Mouse (Mus musculus) CH12.LX (cell line): ENCODE measurements at regions not wholly inside any gene's neighbourhood (a gene's known extent, or its start where the extent isn't known, plus 50 kb on each side); places are given as distances from the start of the nearest gene placed in this dataset.

Experiments
- DNase-seq: peaks from one replicate; pipeline ENCODE4 v3.0.0-alpha.2; 2013; ENCODE audit errors: extremely low read depth
- H3K27ac ChIP-seq: 2 replicates; pipeline ENCODE4 v1.5.1; 2012; ENCODE audit warnings: low read depth, mild to moderate bottlenecking, control low read depth, moderate library complexity; ENCODE audit not compliant: insufficient read depth
- H3K27me3 ChIP-seq: replicated peaks from 2 replicates; pipeline ENCODE3; 2012; ENCODE audit warnings: inconsistent platforms
- H3K36me3 ChIP-seq, 2 experiments: replicated peaks in 1 of 2; 2 replicates each; pipeline versions ENCODE3 to v1.6.1; 2012; ENCODE audit warnings: inconsistent platforms in 1 of 2, low read length in 1 of 2, mild to moderate bottlenecking in 1 of 2, mixed read lengths in 1 of 2, moderate library complexity in 1 of 2; ENCODE audit not compliant: control insufficient read depth in 1 of 2, insufficient read depth in 1 of 2
- H3K4me1 ChIP-seq, 2 experiments: 2 replicates each; pipeline ENCODE4 v1.6.1; 2012; ENCODE audit warnings: inconsistent platforms in 1 of 2, moderate library complexity in 1 of 2; ENCODE audit not compliant: insufficient read depth in 2 of 2, control insufficient read depth in 1 of 2
- H3K4me2 ChIP-seq: 2 replicates; pipeline ENCODE4 v1.6.1; 2012; ENCODE audit warnings: low read depth, mild to moderate bottlenecking, control low read depth; ENCODE audit not compliant: poor library complexity, insufficient read depth, severe bottlenecking
- H3K4me3 ChIP-seq, 3 experiments: fragments of 150-350 bp in 1 of 3; sonication (generic) in 1 of 3; replicated peaks in 1 of 3; 2 replicates each; pipeline versions ENCODE3 to v1.5.1; 2011 to 2012; ENCODE audit warnings: low read depth in 2 of 3, low read length in 2 of 3, mild to moderate bottlenecking in 2 of 3, moderate library complexity in 2 of 3, control low read depth in 1 of 3, improper control_type of control experiment in 1 of 3, inconsistent platforms in 1 of 3, mixed read lengths in 1 of 3; ENCODE audit not compliant: poor library complexity in 1 of 3
- H3K79me2 ChIP-seq: replicated peaks from 2 replicates; pipeline ENCODE4 v1.6.1; 2012; ENCODE audit warnings: mild to moderate bottlenecking, moderate library complexity; ENCODE audit not compliant: control insufficient read depth, poor library complexity, insufficient read depth, severe bottlenecking; ENCODE audit errors: extremely low read depth
- H3K9ac ChIP-seq: 2 replicates; pipeline ENCODE4 v1.6.1; 2012; ENCODE audit warnings: low read depth, mild to moderate bottlenecking, control low read depth, moderate library complexity; ENCODE audit not compliant: insufficient read depth
- H3K9me3 ChIP-seq: replicated peaks from 2 replicates; pipeline ENCODE3; 2012; ENCODE audit warnings: low read length, inconsistent platforms, mixed read lengths
- BHLHE40 ChIP-seq: IDR thresholded peaks from 2 replicates; pipeline ENCODE4 v1.6.1; 2011; ENCODE audit warnings: mild to moderate bottlenecking, low read depth, low read length, improper control_type of control experiment
- CTCF ChIP-seq, 2 experiments: IDR thresholded peaks in 1 of 2; conservative IDR thresholded peaks in 1 of 2; 2 replicates each; pipeline ENCODE4 v1.5.1; 2011 to 2012; ENCODE audit warnings: low read depth in 2 of 2, low read length in 2 of 2, improper control_type of control experiment in 1 of 2, inconsistent platforms in 1 of 2, mild to moderate bottlenecking in 1 of 2, moderate library complexity in 1 of 2
- E2F4 ChIP-seq: IDR thresholded peaks from 2 replicates; pipeline ENCODE4 v1.6.1; 2011; ENCODE audit warnings: low read depth, low read length, improper control_type of control experiment; ENCODE audit not compliant: insufficient replicate concordance
- ELF1 ChIP-seq: IDR thresholded peaks from 2 replicates; pipeline ENCODE4 v1.6.1; 2014; ENCODE audit warnings: low read depth, mild to moderate bottlenecking, inconsistent platforms, low read length, improper control_type of control experiment
- EP300 ChIP-seq: IDR thresholded peaks from 2 replicates; pipeline ENCODE4 v1.6.1; 2011; ENCODE audit warnings: low read length, improper control_type of control experiment
- HCFC1 ChIP-seq: IDR thresholded peaks from 2 replicates; pipeline ENCODE4 v1.6.1; 2012; ENCODE audit warnings: low read depth, mild to moderate bottlenecking, inconsistent platforms, low read length, improper control_type of control experiment
- IRF4 ChIP-seq: IDR thresholded peaks from 2 replicates; pipeline ENCODE4 v1.6.1; 2014; ENCODE audit warnings: low read depth, mild to moderate bottlenecking, inconsistent platforms, low read length, improper control_type of control experiment
- JUND ChIP-seq: conservative IDR thresholded peaks from 2 replicates; pipeline ENCODE4 v1.6.1; 2011; ENCODE audit warnings: low read depth, low read length, improper control_type of control experiment
- KAT2A ChIP-seq: IDR thresholded peaks from 2 replicates; pipeline ENCODE4 v1.6.1; 2012; ENCODE audit warnings: low read length, improper control_type of control experiment, inconsistent platforms; ENCODE audit not compliant: insufficient replicate concordance
- MAFK ChIP-seq: IDR thresholded peaks from 2 replicates; pipeline ENCODE4 v1.6.1; 2011; ENCODE audit warnings: low read length, improper control_type of control experiment; ENCODE audit not compliant: insufficient replicate concordance
- MAX ChIP-seq: IDR thresholded peaks from 2 replicates; pipeline ENCODE4 v1.6.1; 2011; ENCODE audit warnings: low read length, improper control_type of control experiment
- MEF2A ChIP-seq: IDR thresholded peaks from 2 replicates; pipeline ENCODE4 v1.6.1; 2014; ENCODE audit warnings: low read depth, mild to moderate bottlenecking, inconsistent platforms, low read length, improper control_type of control experiment, borderline replicate concordance
- MXI1 ChIP-seq: IDR thresholded peaks from 2 replicates; pipeline ENCODE4 v1.6.1; 2011; ENCODE audit warnings: mild to moderate bottlenecking, low read depth, low read length, improper control_type of control experiment
- MYC ChIP-seq: IDR thresholded peaks from 2 replicates; pipeline ENCODE4 v1.6.1; 2011; ENCODE audit warnings: low read depth, mild to moderate bottlenecking, improper control_type of control experiment, low read length
- PAX5 ChIP-seq: IDR thresholded peaks from 2 replicates; pipeline ENCODE4 v1.6.1; 2012; ENCODE audit warnings: low read length, inconsistent platforms, mixed read lengths
- RAD21 ChIP-seq: IDR thresholded peaks from 2 replicates; pipeline ENCODE4 v1.6.1; 2011; ENCODE audit warnings: low read depth, mild to moderate bottlenecking, low read length, improper control_type of control experiment, moderate library complexity
- SIN3A ChIP-seq: IDR thresholded peaks from 2 replicates; pipeline ENCODE4 v1.6.1; 2012; ENCODE audit warnings: low read length, improper control_type of control experiment, inconsistent platforms
- SMC3 ChIP-seq: IDR thresholded peaks from 2 replicates; pipeline ENCODE4 v1.6.1; 2011; ENCODE audit warnings: low read depth, low read length, improper control_type of control experiment
- TCF12 ChIP-seq: IDR thresholded peaks from 2 replicates; pipeline ENCODE4 v1.6.1; 2014; ENCODE audit warnings: low read depth, mild to moderate bottlenecking, inconsistent platforms, low read length, improper control_type of control experiment
- USF1 ChIP-seq: IDR thresholded peaks from 2 replicates; pipeline ENCODE4 v1.6.1; 2014; ENCODE audit warnings: low read depth, mild to moderate bottlenecking, inconsistent platforms, low read length, improper control_type of control experiment
- USF2 ChIP-seq: conservative IDR thresholded peaks from 2 replicates; pipeline ENCODE4 v1.6.1; 2011; ENCODE audit warnings: low read depth, low read length, improper control_type of control experiment
- ZKSCAN1 ChIP-seq: IDR thresholded peaks from 2 replicates; pipeline ENCODE4 v1.6.1; 2012; ENCODE audit warnings: low read depth, inconsistent platforms, low read length, improper control_type of control experiment, borderline replicate concordance
- ZMIZ1 ChIP-seq: IDR thresholded peaks from 2 replicates; pipeline ENCODE4 v1.6.1; 2012; ENCODE audit warnings: low read depth, mild to moderate bottlenecking, inconsistent platforms, low read length, improper control_type of control experiment
- ZNF384 ChIP-seq: IDR thresholded peaks from 2 replicates; pipeline ENCODE4 v1.6.1; 2012; ENCODE audit warnings: low read depth, low read length, improper control_type of control experiment, inconsistent platforms
- dilution Hi-C: fragments of 300-500 bp; cut with MboI; formaldehyde crosslinking; loops from 2 replicates; pipeline ENCODE4 v1.14.3; 2020; ENCODE audit warnings: low sequenced_read_pairs; ENCODE audit not compliant: extremely low pct_unique_long_range_greater_than_20kb, extremely low pct_ligation_motif_present
- in situ Hi-C: fragments of 300-500 bp; cut with MboI; formaldehyde crosslinking; loops from 3 replicates; pipeline ENCODE4 v1.14.3; 2019; ENCODE audit warnings: low sequenced_read_pairs, low pct_ligation_motif_present, low pct_unique_long_range_greater_than_20kb, mixed read lengths

DNA sequence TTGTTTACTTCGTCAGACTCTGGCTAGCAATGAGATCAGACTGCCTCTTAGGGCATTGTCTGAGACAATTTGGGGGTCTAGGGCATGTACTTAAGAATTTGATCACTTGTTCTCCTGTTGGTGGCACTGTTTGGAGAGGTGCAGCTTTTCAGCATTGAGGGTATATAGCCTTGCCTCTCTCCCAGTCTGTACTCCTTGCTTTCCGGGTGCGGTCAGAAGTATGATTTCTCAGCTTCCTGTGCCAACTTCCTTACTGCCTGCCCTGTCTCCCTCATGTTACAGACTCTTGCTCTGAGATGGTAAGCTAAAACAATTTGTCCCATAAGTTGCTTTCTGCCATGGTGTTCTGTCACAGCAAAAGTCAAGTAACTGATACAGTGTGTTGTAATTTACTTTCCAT lies 124.7 kb upstream of the Arg1 start:
- peaks cover 5 to 16% of the 10 kb centered on the region in 2 experiments; a peak in 3 of 4 replicates for H3K4me1 ChIP-seq
- no peaks in the 10 kb centered on the region for H3K79me2 ChIP-seq
- TF ChIP-seq TCF12 (0 out of 2 replicates have a peak, but pooled peaks have one; percentile 3), RAD21 (peak; percentile 11), CTCF (conservative IDR thresholded peaks at IDR 0.05 in 1 of 2, IDR thresholded peaks at IDR 0.05 in 1 of 2; ENCODE audit: low read depth in 2 of 2, low read length in 2 of 2) (peak in 1 of 2 experiments; percentile 41; a peak in 2 of 4 replicates), SMC3 (peak; percentile 19), MAFK (no peak)
- no peak overlapping the region for H3K4me3 ChIP-seq
- H3K36me3 ChIP-seq = no peaks in the 10 kb centered on the region
- peaks cover 2% of the 10 kb centered on the region for H3K9me3 ChIP-seq
- H3K9ac ChIP-seq = no peak overlapping the region
- 0 out of 2 replicates have a peak overlapping the region, but pooled peaks have one; percentile 29 for H3K4me2 ChIP-seq
- peak; percentile 24 for DNase-seq
- H3K27ac ChIP-seq = no peak overlapping the region
- H3K27me3 ChIP-seq = no peaks in the 10 kb centered on the region
- dilution Hi-C loops (no loop called here), in situ Hi-C loops (no loop called here)

- Histone ChIP-seq H3K27ac (no peak overlapping the region), H3K4me3 (peak overlapping the region in 1 of 3 experiments; percentile 10), H3K36me3 (no peaks in the 10 kb centered on the region), H3K4me1 (peaks cover 5 to 16% of the 10 kb centered on the region in 2 experiments; a peak in 3 of 4 replicates), H3K79me2 (no peaks in the 10 kb centered on the region), H3K4me2 (peak overlapping the region; percentile 29), H3K9ac (no peak overlapping the region), H3K27me3 (no peaks in the 10 kb centered on the region), H3K9me3 (peaks cover 2% of the 10 kb centered on the region)
- dilution Hi-C loops (no loop called here), in situ Hi-C loops (no loop called here)
- peak; percentile 52; the same call in 1 of the 2 replicates for TF ChIP-seq MAFK
- TF ChIP-seq ZMIZ1 = no peak
- TF ChIP-seq USF1 = no peak
- peak; percentile 26; the same call in 1 of the 2 replicates for TF ChIP-seq EP300
- no peak for TF ChIP-seq SIN3A
- TF ChIP-seq KAT2A = no peak
- no peak for TF ChIP-seq USF2
- TF ChIP-seq MXI1 = no peak
- TF ChIP-seq IRF4 = peak; percentile 56; the same call in 1 of the 2 replicates
- no peak for TF ChIP-seq MYC
- TF ChIP-seq E2F4 = no peak
- TF ChIP-seq BHLHE40 = 0 out of 2 replicates have a peak, but pooled peaks have one; percentile 22
- TF ChIP-seq MEF2A = peak; percentile 54; the same call in 1 of the 2 replicates
- TF ChIP-seq ELF1 = no peak
- TF ChIP-seq RAD21 = no peak
- TF ChIP-seq PAX5 = no peak
- TF ChIP-seq MAX = no peak
- TF ChIP-seq TCF12 = 0 out of 2 replicates have a peak, but pooled peaks have one; percentile 7
- no peak for TF ChIP-seq JUND
- TF ChIP-seq HCFC1 = no peak
- peak; percentile 80 for TF ChIP-seq ZNF384
- no peak for TF ChIP-seq SMC3
- TF ChIP-seq ZKSCAN1 = no peak
- DNase-seq = peak; percentile 19
Measured at GRCm38 (mm10) chr10:25051368-25051874, 124.1 kb upstream of the Arg1 start.
